Mouse (Mus musculus) intestine, postnatal 0 days (tissue): ENCODE results near the gene Plagl1. TPM values are rescaled to one million over a fixed set of nuclear protein-coding genes. Genes with fewer than 3 reads are reported as not detected.

Experiments used
- ATAC-seq: fragments of 200-750 bp; cut with Nextera tagmentation; 2 replicates; pipeline ENCODE4 v1.8.0; 2017; ENCODE audit warnings: mild to moderate bottlenecking, moderate TSS enrichment, moderate library complexity
- H3K27ac ChIP-seq: fragments of 300-500 bp; sonication (generic); 2 replicates; pipeline ENCODE4 v1.5.1; 2014; ENCODE audit warnings: mild to moderate bottlenecking, low read depth, low read length, moderate library complexity
- H3K27me3 ChIP-seq: fragments of 300-500 bp; sonication (generic); replicated peaks from 2 replicates; pipeline ENCODE4 v1.6.1; 2014; ENCODE audit warnings: low read length, mixed read lengths; ENCODE audit not compliant: control insufficient read depth, insufficient read depth
- H3K36me3 ChIP-seq: fragments of 300-500 bp; sonication (generic); 2 replicates; pipeline ENCODE4 v1.6.1; 2014; ENCODE audit warnings: mild to moderate bottlenecking, moderate library complexity; ENCODE audit not compliant: control insufficient read depth, insufficient read depth
- H3K4me1 ChIP-seq: fragments of 300-500 bp; sonication (generic); replicated peaks from 2 replicates; pipeline ENCODE4 v1.6.1; 2014; ENCODE audit warnings: antibody characterized with exemption, low read length, mixed read lengths; ENCODE audit not compliant: control insufficient read depth, insufficient read depth
- H3K4me2 ChIP-seq: fragments of 300-500 bp; sonication (generic); replicated peaks from 2 replicates; pipeline ENCODE4 v1.6.1; 2014; ENCODE audit warnings: low read depth, mild to moderate bottlenecking, moderate library complexity
- H3K4me3 ChIP-seq: fragments of 300-500 bp; sonication (generic); 2 replicates; pipeline ENCODE4 v1.5.1; 2014; ENCODE audit warnings: low read depth, low read length
- H3K9ac ChIP-seq: fragments of 300-500 bp; sonication (generic); 2 replicates; pipeline ENCODE4 v1.6.1; 2014; ENCODE audit warnings: mild to moderate bottlenecking, low read depth, low read length
- H3K9me3 ChIP-seq: fragments of 300-500 bp; sonication (generic); 2 replicates; pipeline ENCODE4 v1.6.1; 2016; ENCODE audit warnings: mixed run types; ENCODE audit not compliant: control insufficient read depth
- CTCF ChIP-seq: sonication (generic); IDR thresholded peaks from 2 replicates; pipeline ENCODE4 v1.5.1; 2016; ENCODE audit warnings: low read depth, mild to moderate bottlenecking, control low read depth, antibody characterized with exemption, moderate library complexity
- WGBS: fragments of 180-500 bp; shearing (Covaris S2); extraction: QIAGEN DNeasy Blood & Tissue Kit; methylation state at CpG from one replicate; pipeline ENCODE4 v1.1.7; 2014; 5-methylcytosine and 5-hydroxymethylcytosine counted together
- polyA plus RNA-seq: library from polyadenylated mRNA; unstranded; fragments of >200 nt; fragmentation: Nextera tagmentation; extraction: Ambion mirVana; gene quantifications from 2 replicates; pipeline ENCODE4 v1.2.1, GENCODE M21; 2015

Plagl1 gene
- polyA plus RNA-seq, 1 experiment from 2014 or later = 67.6 TPM

GRCm38 (mm10) chr10:13102360-13102759, 42.1 kb downstream of the Plagl1 start:
- Histone ChIP-seq H3K27ac (no peak overlapping the region), H3K36me3 (no peaks in the 10 kb centered on the region), H3K27me3 (no peaks in the 10 kb centered on the region), H3K4me2 (no peak overlapping the region), H3K9ac (no peak overlapping the region), H3K4me1 (no peaks in the 10 kb centered on the region), H3K9me3 (no peaks in the 10 kb centered on the region), H3K4me3 (no peak overlapping the region)
- no peak for ATAC-seq
- no peak for TF ChIP-seq CTCF
- WGBS = 51% methylated on average over 4 of the region's 4 CpGs

GRCm38 (mm10) chr10:13103838-13104237, 43.5 kb downstream of the Plagl1 start:
- Histone ChIP-seq H3K9me3 (no peaks in the 10 kb centered on the region), H3K27ac (no peak overlapping the region), H3K4me3 (no peak overlapping the region), H3K36me3 (no peaks in the 10 kb centered on the region), H3K27me3 (no peaks in the 10 kb centered on the region), H3K4me1 (no peaks in the 10 kb centered on the region), H3K4me2 (no peak overlapping the region), H3K9ac (no peak overlapping the region)
- no peak for TF ChIP-seq CTCF
- ATAC-seq = no peak
- WGBS = 70% methylated on average over 4 of the region's 4 CpGs

- 68% methylated on average over 9 of the region's 9 CpGs for WGBS
- no peaks in the 10 kb centered on the region for H3K9me3 ChIP-seq
- H3K9ac ChIP-seq = no peak overlapping the region
- no peak overlapping the region for H3K4me2 ChIP-seq
- no peak for TF ChIP-seq CTCF
- H3K4me1 ChIP-seq = no peaks in the 10 kb centered on the region
- no peak for ATAC-seq
- no peaks in the 10 kb centered on the region for H3K27me3 ChIP-seq
- no peak overlapping the region for H3K4me3 ChIP-seq
- H3K36me3 ChIP-seq = no peaks in the 10 kb centered on the region
- H3K27ac ChIP-seq = no peak overlapping the region
Measured at GRCm38 (mm10) chr10:13106909-13107624, 46.8 kb downstream of the Plagl1 start.

GRCm38 (mm10) chr10:13108021-13108548, 47.8 kb downstream of the Plagl1 start:
- H3K36me3 ChIP-seq = peaks cover 7% of the 10 kb centered on the region; the same call in 1 of the 2 replicates
- TF ChIP-seq CTCF = no peak
- H3K4me2 ChIP-seq = no peak overlapping the region; the same call in 1 of the 2 replicates
- no peaks in the 10 kb centered on the region for H3K4me1 ChIP-seq
- ATAC-seq = no peak
- H3K4me3 ChIP-seq = no peak overlapping the region
- H3K9ac ChIP-seq = no peak overlapping the region
- no peak overlapping the region for H3K27ac ChIP-seq
- H3K9me3 ChIP-seq = no peaks in the 10 kb centered on the region
- H3K27me3 ChIP-seq = no peaks in the 10 kb centered on the region
- whole genome bisulfite sequencing = 54% methylated on average over 7 of the region's 7 CpGs

- no peaks in the 10 kb centered on the region for H3K9me3 ChIP-seq
- no peak overlapping the region for H3K9ac ChIP-seq
- no peak for TF ChIP-seq CTCF
- peaks cover 7% of the 10 kb centered on the region; the same call in 1 of the 2 replicates for H3K36me3 ChIP-seq
- H3K4me1 ChIP-seq = no peaks in the 10 kb centered on the region
- no peak overlapping the region for H3K4me3 ChIP-seq
- H3K27ac ChIP-seq = no peak overlapping the region
- no peaks in the 10 kb centered on the region for H3K27me3 ChIP-seq
- no peak for ATAC-seq
- H3K4me2 ChIP-seq = no peak overlapping the region
- WGBS = 42% methylated on average over 4 of the region's 4 CpGs
Measured at GRCm38 (mm10) chr10:13108847-13109246, 48.5 kb downstream of the Plagl1 start.

GRCm38 (mm10) chr10:13109781-13110180, 49.5 kb downstream of the Plagl1 start:
- H3K9me3 ChIP-seq = no peaks in the 10 kb centered on the region
- H3K4me3 ChIP-seq = no peak overlapping the region
- H3K4me1 ChIP-seq = no peaks in the 10 kb centered on the region
- TF ChIP-seq CTCF = no peak
- no peak overlapping the region for H3K9ac ChIP-seq
- peaks cover 7% of the 10 kb centered on the region; the same call in 1 of the 2 replicates for H3K36me3 ChIP-seq
- WGBS = 74% methylated on average over 1 of the region's 1 CpGs
- ATAC-seq = no peak; the same call in 1 of the 2 replicates
- H3K27ac ChIP-seq = no peak overlapping the region
- no peaks in the 10 kb centered on the region for H3K27me3 ChIP-seq
- H3K4me2 ChIP-seq = no peak overlapping the region
